Mouse (Mus musculus) frontal cortex, postnatal 25 days (tissue): ENCODE measurements around the gene Gm45717.

Source experiments
- DNase-seq, 2 experiments: peaks; one replicate each; pipeline ENCODE4 v3.0.0; 2022; ENCODE audit warnings: low spot score in 2 of 2

Gene Gm45717

DNA sequence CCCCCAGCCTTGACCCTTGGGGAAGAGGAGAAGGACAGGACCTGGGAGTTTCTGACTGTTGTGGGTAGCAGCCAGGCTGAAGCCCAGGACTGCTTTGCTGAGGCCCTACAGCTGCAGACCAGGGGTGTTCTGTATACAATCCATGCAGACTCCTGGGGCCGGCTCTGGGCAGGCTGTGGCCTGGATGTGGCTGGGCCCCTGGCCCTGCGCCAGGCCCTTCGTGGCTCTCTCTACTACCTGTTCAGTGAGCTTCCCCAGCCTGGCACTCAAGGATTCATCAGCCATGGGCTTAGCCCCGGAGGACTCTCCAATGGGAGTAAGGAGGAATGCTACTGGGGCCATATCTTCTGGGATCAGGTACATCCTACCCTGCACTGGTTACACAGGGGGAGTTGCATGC, 12.4 kb downstream of the Gm45717 start:
- DNase-seq, result no peak

DNA sequence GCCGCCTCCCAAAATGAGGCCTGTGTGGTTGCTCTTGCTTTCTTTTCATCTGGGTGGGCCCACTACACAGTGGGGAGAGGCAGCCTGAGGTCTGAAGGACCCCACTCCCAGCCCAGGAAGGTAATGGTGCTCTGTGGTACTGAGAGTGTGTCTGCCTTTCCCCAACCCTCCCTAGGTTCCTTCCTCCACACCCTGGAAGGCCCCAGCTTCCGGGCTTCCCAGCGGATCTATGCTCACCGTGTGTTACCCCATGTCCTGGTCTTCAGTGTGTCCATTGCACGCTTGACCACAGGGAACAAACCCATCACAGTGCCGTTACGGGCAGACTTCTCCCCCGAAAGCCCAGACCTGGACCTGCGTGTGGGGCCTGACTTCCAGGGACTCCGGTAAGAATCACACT, 12.9 kb downstream of the Gm45717 start:
- DNase-seq, result no peak

DNA sequence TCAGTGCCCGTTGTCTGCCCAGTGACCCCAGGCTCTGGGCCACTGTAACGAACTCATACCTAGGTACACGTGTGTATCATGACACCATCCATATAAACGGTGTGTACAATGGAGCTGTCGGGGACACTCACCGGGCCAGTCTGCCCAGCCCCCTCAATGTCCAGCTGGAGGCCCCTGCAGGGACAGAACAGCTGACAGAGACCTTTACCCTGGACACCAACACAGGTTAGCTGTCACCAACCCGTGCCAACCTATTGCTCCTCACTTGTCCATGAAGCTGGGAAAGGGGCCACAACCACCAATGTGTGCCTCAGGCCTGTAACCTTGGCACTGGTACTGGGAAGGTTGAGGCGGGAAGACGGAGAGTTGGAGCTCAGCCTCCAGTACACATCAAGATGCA, 13.4 kb downstream of the Gm45717 start:
- DNase-seq, result no peak

DNA sequence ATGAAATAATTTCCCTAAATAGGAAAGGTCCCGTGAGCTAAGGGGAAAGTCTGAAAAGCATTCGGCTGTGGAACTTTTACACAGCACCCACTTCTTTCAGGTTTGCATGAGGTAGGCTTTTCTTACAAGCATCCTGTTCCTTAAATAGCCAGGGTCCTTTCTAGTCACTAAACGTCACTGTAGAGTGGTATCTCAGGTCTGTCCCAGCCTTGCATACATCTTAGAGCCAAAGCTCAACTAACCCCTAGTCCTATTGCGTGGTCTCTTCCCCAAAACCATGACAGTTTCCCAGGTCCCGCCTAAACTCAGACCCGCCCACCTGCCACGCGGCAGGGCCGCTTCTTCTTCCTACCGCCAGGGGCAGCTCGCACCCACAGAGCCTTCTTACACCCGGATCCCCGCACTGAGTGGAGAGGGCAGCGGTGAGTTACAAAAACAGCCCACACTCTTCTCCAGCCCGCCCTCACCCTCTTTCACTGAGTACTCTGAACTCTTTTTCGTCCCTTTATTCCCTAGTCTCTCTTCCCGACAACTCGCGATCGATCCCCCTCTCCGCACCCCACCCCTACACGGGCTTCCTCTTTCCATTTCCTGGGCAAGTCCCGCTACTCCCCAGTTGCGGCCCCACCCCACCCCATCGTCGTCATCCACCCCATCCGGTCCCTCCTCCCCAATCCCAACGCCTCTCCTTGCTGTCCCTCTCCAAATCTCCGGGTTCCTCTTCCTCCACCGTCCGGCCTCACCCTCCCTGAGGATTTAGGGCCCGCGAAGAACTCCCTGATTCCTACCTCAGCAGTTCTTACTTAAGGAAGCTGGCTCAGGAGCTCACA, 14.3 kb downstream of the Gm45717 start, which contains the start of gene Pgghg:
Gene Pgghg, plus strand, starts transcription at position 170 of the 830 bp plus-strand sequence.
- DNase-seq, result peak; percentile 29 to 35

DNA sequence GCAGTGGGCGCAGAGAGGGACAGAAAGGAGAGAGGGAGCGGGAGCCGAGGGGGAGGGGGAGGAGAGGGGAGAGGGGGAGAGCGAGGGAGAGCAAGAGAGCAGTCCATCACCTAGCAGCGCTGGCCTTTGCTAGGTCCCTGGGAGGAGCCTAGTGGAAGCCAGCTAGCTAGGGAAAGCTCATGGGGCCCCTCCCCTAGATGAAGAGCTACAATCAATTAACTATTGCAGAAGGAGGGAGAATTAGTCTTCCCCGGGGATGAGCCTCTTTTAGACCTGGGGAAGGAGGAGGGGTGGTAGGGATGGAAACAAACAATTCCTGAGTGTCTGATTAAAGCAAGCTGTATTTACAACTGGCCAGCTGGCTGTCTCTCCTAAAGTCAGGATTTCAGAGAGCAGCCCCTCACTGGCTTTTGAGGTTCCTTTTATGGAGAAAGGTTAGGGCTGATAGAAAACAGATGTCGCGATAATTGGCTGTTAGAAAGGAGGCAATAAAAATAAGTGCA, 16.0 kb downstream of the Gm45717 start:
- no peak for DNase-seq

DNA sequence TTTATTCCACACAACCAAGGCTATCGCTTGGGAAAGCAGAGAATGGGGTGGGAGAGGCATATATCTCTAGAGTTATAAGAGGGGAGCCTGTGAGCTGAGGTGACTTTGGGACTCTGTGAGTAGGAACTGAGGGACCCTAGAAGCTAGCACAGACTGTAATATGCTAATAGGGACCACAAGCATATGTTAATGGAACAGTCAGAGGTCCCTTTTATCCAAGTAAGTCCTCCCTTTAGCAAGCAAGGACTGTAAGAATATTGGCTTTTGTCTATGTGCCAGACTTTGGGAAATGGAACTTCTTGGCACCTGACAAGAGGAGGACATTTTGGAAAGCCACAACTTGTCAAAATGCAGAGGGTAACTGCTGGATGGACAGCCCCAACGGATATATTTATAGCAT, 16.8 kb downstream of the Gm45717 start:
- no peak for DNase-seq

DNA sequence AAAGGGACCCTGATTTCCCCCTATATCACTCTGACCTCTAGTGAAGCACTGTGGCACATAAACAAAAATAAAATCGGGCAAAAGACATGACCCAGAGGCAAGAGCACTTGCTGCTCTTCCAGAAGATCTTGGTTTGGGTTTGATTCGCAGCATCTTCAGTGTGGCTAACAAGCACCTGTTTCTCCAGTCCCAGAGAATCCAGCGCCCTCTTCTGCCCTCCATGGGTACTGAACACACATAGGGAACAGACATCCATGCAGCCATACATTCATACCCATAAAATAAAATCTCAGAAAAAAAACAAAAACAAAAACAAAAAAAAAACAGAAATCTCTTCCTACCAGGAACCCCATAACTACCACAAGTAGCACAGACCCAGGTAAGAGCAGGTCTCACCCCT, 17.3 kb downstream of the Gm45717 start:
- no peak for DNase-seq

DNA sequence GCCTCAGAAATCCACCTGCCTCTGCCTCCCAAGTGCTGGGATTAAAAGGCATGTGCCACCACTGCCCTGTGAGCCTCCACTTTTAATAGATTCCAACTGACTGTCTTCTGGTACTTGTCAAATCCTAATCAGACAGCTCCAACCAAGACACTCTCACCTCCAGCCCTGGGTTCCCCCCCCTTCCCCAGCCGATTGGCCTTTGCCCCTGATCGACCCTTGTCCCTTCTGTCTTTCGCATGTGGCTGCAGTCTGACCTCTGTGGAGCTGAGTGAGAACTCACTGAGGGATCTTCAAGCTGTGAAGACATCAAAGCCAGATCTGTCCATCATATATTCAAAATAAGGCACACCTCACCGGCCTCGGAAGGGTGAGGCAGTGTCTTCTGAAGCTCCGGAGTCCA, 28.6 kb downstream of the Gm45717 start:
- no peak for DNase-seq

DNA sequence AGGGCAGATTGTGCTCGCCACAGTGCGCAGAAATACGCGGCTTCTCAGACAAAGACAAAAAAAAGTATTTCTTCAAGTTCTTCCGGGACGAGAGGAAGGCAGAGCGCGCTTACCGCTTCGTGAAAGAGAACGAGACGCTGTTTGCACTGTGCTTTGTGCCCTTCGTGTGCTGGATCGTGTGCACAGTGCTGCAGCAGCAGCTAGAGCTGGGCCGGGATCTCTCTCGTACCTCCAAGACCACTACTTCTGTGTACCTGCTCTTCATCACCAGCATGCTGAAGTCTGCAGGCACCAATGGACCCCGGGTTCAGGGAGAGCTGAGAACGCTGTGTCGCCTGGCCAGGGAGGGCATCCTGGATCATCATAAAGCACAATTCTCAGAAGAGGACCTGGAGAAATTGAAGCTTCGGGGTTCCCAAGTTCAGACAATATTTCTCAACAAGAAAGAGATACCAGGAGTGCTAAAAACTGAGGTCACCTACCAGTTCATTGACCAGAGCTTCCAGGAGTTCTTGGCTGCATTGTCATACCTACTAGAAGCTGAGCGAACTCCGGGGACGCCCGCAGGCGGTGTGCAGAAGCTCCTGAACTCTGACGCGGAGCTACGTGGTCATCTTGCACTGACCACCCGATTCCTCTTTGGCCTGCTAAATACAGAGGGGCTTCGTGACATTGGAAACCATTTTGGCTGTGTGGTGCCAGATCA, 32.5 kb downstream of the Gm45717 start:
- DNase-seq, result no peak

DNA sequence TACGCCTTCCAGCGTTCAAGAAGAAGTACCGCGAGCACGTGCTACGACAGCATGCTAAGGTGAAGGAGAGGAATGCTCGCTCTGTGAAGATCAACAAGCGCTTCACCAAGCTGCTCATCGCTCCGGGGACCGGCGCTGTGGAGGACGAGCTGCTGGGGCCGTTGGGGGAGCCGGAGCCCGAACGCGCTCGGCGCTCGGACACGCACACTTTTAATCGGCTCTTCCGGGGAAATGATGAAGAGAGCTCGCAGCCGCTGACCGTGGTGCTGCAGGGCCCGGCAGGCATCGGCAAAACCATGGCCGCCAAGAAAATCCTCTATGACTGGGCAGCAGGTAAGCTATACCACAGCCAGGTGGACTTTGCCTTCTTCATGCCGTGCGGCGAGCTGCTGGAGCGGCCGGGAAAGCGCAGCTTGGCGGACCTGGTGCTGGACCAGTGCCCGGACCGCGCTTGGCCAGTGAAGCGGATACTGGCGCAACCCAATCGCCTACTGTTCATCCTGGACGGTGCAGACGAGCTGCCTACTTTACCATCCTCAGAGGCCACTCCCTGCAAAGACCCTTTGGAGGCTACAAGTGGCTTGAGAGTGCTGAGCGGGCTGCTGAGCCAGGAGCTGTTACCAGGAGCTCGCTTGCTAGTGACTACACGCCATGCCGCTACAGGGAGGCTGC, 33.2 kb downstream of the Gm45717 start:
- no peak for DNase-seq

DNA sequence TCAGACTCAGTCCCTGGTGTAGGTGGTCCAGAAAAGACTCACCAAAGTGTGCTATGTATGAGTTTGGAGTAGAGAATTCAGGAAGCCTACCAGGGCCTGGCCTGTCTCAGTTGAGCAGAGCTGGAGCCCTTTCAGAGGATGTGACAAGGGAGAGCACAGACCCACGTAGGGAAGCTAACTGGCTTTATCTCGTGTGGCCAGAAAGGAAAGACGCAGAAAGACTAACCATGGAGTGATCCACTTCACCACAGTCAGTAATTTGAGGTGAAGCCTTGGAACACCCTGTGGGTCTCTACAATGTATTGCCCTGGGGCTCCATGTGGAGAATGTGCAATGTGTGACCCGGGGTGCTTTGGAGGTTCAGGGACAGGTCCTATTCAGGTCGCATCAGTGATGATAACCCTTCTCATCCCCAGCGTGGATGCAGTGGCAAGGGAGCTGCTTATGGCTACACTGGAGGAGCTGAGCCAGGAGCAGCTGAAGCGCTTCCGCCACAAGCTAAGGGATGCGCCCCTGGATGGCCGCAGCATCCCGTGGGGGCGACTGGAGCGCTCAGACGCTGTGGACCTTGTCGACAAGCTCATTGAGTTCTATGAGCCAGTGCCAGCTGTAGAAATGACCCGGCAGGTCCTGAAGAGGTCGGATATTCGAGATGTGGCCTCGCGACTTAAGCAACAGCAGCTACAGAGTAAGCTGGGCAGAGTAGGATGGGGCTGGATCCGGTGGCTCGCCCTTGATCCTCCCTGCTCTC, 34.3 kb downstream of the Gm45717 start:
- no peak for DNase-seq

DNA sequence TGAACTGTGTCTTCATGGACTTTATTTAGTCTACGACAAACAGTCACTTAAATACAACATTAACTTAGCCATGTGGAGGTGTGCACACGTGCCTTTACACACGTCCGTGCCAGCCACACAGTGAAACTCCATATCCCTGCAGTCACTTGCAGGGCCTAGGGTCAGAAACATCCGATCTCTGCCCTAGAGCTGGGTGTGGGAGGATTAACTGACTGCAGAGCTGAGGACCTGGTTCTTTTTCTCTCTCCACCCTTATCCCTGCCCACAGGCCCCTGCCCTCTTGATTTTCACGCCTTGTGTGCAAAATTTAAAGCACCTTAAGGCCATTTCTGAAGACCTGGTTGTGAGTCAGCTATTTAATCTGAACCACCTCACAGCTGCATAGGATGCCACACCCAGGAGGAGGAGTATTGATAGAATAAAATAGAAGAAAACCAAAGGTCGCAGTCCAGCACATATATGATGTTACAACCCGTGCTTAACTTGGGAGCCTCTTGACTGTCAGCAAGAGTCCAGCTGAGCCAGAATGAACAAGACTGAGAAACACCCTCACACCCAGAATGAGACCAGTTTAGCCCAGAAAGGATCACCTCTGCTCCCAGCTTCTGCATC, 35.2 kb downstream of the Gm45717 start, which contains the start of gene Nlrp6:
Gene Nlrp6, plus strand, starts transcription at position 485 of the 612 bp plus-strand sequence.
- DNase-seq, result no peak

DNA sequence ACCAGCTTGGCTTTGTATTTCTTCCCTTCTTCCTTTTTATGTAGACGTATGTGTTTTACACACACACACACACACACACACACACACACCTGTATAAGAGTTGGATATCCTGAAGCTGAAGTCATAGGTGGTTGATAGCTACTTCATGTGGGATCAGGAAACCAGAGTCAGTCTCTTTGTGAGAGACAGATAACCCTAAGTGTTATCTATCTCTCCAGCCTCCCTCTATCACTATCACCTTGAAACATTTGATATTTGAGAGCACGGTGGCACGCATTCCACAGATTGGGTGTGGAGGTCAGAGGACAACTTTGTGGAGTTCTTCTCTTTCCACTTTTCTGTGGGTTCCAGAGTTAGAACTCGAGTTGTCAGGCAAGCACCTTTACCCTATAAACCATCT, 35.8 kb downstream of the Gm45717 start:
- no peak for DNase-seq

DNA sequence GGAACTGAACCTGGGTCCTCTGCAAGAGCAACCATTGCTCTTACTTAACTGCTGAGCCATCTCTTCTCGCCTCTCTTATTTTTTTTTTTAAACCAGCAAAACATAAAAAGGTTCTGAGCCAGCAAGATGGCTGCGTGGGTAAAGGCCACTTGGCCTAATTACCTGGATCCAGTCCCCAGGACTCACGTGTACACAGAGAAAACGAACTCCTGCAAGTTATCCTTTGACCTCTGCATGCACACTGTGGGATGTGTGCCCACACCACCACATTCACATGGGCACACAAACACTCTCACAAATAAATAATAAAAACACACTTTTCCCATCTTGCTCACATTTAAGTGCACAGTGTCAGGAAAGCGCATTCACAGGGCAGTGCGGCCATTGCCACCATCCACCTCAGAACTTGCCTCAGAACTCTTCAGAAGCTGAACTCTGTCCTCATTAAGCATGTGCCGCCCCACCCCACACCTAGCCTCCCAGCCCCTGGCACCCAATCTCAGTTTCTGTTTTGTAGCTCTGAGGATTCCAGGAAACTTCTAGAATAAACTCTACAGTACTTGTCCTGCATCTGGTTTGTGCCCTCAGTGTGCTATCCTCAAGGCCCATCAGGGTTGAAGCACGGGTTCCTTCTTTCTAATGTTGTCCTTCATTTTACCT, 41.6 kb downstream of the Gm45717 start:
- no peak for DNase-seq

DNA sequence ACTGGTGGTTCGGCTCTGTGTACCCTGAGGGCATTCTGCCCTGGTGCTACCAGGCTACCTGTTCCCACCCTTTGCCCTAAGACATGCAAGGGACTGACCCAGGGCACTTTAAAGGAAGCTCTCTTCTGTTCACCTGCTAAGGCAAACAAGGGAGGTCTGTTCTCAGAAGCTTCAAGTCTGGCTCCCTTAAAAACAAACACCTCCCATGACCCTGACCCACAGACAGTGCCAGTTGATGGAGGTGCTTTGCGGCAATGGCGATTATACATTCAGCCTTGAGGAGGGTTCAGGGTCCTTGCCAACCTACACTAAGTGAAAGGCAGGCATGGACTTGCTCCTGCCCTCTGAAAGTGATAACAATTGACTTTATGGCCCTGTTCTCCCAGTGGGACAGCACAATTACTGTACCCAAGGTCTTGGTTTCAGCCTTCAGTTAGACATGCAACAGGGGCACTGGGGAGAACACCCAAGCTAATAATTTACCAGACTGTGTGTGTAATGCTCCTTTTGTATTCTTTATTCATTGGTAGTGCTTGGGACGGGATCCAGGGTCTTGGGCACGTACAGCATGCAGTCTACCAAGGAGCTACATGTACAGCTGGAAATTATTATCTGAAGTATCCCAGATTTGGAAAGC, 42.8 kb downstream of the Gm45717 start:
- no peak for DNase-seq

DNA sequence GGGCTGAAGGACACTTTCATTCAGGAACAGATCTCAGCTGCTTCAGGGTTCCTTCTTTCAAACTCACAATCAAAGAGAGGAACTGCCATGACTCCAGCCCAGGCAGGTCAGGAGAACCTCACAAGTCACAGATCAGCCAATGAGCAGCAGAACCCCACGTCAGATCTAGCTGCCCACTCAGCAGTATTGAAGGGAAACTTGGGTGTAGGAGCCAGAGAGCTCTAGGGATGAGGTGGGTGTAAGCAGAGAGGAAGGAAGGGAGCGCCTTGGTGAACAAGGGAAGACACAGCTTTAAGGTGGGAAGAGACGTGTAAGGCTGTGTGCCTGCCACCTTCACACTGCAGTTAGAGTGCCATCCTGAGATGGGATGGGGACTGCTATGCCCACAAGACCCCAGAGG, 43.4 kb downstream of the Gm45717 start:
- peak in 1 of 2 experiments; percentile 29 for DNase-seq

DNA sequence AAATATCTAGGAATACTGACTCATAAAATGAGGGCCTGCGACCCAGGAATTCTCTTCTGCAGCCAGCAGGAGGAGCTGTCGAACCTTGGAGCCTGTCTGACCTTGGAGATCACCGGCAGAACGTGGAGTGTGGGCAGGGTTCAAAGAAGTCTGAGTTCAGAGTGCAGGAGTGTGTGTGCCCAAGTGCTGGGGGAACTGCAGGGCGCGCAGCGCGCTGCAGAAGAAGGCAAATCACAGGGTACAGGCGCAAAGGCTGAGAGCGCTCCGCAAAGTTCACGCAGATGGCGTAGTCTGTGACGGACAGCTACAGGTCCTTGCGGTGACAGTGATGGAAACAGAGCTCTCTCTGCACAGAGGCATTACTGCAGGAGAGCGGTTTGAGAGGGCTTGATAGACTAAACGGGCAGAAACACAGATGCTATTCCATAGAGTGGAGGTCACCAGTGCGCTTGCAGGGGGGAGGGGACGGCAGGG, 47.1 kb downstream of the Gm45717 start:
- DNase-seq, result peak; percentile 38 to 64

DNA sequence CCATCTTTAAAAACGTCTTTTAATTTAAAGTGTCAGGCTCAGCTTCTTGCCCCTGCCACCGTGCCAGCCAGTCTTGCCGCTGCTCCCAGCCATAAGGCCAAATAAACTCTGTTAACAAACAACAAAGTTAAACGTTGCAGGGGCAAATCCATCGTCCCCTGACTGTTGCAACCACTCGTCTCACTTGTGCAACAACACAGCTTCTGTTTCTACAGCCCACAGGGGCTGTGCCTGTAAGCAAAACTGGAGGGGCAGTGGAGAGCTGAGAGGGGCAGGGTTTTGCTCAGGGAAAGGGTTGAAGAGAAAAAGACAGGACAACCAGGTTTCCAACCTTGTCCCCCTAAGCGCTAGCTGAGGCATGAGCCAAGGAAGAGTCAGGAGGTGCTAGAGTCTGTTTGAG, 47.6 kb downstream of the Gm45717 start:
- no peak for DNase-seq

DNA sequence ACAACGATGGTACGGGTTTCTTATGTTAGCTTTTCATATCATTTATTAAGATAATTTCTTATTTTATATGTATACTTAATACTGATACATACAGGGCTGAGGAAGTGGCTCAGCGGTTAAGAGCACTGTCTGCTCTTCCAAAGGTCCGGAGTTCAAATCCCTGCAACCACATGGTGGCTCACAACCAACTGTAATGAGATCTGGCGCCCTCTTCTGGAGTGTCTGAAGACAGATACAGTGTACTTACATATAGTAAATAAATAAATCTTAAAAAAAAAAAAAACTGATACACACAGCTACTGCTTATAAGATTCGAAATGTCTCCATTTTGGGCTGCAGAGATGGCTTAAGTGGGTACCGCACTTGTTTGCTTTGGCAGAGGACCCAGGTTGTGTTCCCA, 48.0 kb downstream of the Gm45717 start:
- no peak for DNase-seq

DNA sequence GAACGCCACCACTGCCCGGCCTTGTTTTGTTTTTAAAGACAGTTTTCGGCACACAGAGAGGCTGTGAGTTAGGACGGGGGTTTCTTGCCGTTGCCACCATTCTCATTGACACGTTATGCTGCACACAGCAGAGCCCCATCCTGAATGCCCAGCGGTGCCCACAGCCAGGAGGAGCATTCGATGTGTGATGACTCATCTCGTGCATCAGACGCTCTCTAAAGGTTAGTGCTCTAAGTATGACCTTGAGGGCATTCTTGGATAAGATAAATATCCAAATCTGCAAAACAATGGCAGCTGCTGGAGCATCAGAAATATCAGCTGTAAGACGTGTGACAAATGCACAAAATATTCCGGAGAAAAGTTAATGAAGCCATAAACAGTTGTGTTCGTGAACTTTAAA, 48.6 kb downstream of the Gm45717 start:
- DNase-seq, result no peak
